Mouse (Mus musculus): ENCODE data around the gene Nlgn2.

GRCm38 (mm10) chr11:69870289-69871069 lies 32.9 kb upstream of the Nlgn2 start:
- TF ChIP-seq CTCF (IDR thresholded peaks at IDR 0.05; ENCODE audit: control insufficient read depth, insufficient read depth, insufficient replicate concordance, low read depth, low read length) (no peak), POLR2A (IDR thresholded peaks at IDR 0.05; ENCODE audit: control insufficient read depth, low read depth, low read length) (no peak)
